Mouse (Mus musculus): Measurements from ENCODE around the gene Sept12. TPM values are rescaled to one million over a fixed set of nuclear protein-coding genes. Genes with fewer than 3 reads are reported as not detected.
A peak's percentile ranks its signal among the peaks of the same experiment; 100 is the strongest.

The Sept12 gene
- polyA plus RNA-seq (2014; fragmentation: Nextera tagmentation; extraction: Ambion mirVana) = not detected in 2 replicates

DNA sequence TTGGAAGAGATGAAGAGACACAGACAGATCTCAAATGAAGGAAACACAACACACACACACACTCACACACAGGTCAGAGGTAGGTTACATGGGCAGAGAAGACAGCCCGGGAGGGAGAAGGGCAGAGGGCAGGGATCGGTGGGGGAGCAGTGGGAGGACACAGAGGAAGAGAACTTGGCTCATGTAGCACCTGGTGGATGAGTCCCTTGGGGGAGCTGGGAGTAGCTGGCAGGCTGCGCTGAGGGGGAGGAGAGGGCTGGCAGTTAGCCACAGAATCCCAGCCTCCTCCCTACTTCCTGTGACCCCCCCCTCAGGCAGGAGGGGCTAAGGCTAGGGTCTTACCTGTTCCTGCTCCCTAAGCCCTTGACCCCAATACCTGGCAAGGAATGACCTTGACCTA lies at the start of gene Sept12:
Gene Sept12, minus strand, starts transcription at position 300 of the 400 bp plus-strand sequence.
- WGBS = 76% methylated on average over 3 of the region's 3 CpGs
- DNase-seq (ENCODE audit: low spot score, missing footprints) = no peak

DNA sequence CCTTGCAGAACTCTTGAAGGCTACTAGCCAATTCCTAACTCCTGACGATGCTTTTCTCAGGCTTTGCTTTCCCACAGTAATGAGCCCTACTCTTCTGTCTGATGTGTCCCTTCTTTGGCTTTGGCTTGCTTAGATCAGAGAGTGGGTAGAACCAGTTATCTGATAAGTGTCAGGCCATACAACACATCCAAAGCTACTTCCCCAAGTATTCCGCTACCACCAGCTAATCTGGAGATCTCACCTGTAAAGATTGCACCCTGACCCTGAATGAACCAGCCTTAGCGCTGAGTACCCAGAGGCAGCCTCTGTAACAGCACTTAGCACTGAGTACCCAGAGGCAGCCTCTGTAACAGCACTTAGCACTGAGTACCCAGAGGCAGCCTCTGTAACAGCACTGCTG lies 47.7 kb upstream of the Sept12 start:
- DNase-seq (ENCODE audit: low spot score, missing footprints) (no peak), ATAC-seq (ENCODE audit: low FRiP score) (no peak)
- Histone ChIP-seq H3K4me3 (ENCODE audit: low read depth, low read length) (no peak overlapping the region), H3K36me3 (ENCODE audit: control insufficient read depth, insufficient read depth, low read length) (peaks cover 22% of the 10 kb centered on the region), H3K4me2 (no peak overlapping the region), H3K27ac (ENCODE audit: low read depth, low read length) (no peak overlapping the region), H3K27me3 (ENCODE audit: control insufficient read depth, insufficient read depth, low read length) (no peaks in the 10 kb centered on the region), H3K9me3 (ENCODE audit: control insufficient read depth, low read length) (no peaks in the 10 kb centered on the region), H3K9ac (ENCODE audit: low read length) (no peak overlapping the region), H3K4me1 (ENCODE audit: control insufficient read depth, insufficient read depth, low read length) (peaks cover 10% of the 10 kb centered on the region)
- 92% methylated on average over 3 of the region's 3 CpGs for WGBS

More for the DNA sequence above, at the start of gene Sept12:
- Histone ChIP-seq H3K4me1 (ENCODE audit: control insufficient read depth, insufficient read depth, low read length) (no peaks in the 10 kb centered on the region), H3K27ac (ENCODE audit: low read depth, low read length) (no peak within 1 kb of the TSS), H3K27me3 (ENCODE audit: control insufficient read depth, insufficient read depth, low read length) (no peaks in the 10 kb centered on the region), H3K9ac (ENCODE audit: low read length) (no peak within 1 kb of the TSS), H3K9me3 (ENCODE audit: control insufficient read depth, low read length) (no peaks in the 10 kb centered on the region), H3K4me2 (no peak within 1 kb of the TSS), H3K4me3 (ENCODE audit: low read depth, low read length) (no peak within 1 kb of the TSS), H3K36me3 (ENCODE audit: control insufficient read depth, insufficient read depth, low read length) (no peaks in the 10 kb centered on the region)
- ATAC-seq (ENCODE audit: low FRiP score) = no peak

DNA sequence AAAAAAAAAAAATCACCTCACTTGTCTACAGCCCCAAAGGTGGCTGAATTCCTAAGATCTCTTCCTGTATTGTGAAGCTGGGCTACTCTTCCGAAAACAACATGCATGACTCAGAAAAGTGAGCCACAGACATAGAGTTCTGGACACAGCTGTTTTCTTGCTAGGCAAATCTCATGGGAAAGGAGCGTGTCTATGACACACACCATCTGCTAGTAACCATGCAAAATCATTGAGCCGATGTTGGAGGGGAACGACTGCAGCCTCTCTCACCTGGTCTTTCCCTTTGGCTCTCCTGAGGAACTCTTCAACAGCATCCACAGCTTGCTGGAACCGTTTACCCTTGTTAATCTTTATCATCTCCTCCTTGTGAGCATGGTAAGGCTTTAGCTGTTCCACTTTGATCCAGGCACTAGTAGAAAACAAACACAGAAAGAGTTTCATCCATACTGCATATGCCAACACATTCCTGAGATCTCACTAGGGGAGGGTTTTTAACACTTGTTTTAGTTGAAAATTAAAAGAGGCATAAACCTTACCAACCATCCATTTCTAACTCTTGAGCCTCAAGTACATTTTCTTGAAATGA lies 39.1 kb upstream of the Sept12 start:
- Histone ChIP-seq H3K9me3 (ENCODE audit: control insufficient read depth, low read length) (no peaks in the 10 kb centered on the region), H3K27me3 (ENCODE audit: control insufficient read depth, insufficient read depth, low read length) (no peaks in the 10 kb centered on the region), H3K4me2 (no peak overlapping the region), H3K27ac (ENCODE audit: low read depth, low read length) (no peak overlapping the region), H3K36me3 (ENCODE audit: control insufficient read depth, insufficient read depth, low read length) (peaks cover 36% of the 10 kb centered on the region), H3K4me3 (ENCODE audit: low read depth, low read length) (no peak overlapping the region), H3K9ac (ENCODE audit: low read length) (no peak overlapping the region), H3K4me1 (ENCODE audit: control insufficient read depth, insufficient read depth, low read length) (no peaks in the 10 kb centered on the region)
- WGBS = 88% methylated on average over 5 of the region's 5 CpGs
- ATAC-seq (ENCODE audit: low FRiP score) = no peak
- no peak for DNase-seq (ENCODE audit: low spot score, missing footprints)

DNA sequence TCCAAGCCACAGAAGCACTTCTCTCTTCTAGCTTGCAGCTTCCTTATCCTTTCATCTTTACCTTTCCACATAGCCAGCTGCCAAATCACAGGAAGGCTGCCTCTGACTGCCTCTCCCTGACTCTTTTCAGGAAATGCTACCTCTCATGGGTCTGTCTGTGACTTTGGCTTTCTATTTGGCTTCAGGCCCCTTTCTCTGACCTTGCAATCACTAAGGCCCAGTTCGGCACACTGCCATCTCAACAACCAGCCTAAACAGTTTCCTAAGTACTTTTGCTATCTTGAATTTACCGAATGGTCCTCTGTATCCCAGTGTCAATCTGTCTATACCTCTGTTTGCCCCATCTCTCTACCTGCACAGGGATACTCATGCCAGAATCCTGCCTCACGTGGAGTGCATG lies 37.9 kb upstream of the Sept12 start:
- H3K9ac ChIP-seq (ENCODE audit: low read length) = no peak overlapping the region
- no peak overlapping the region for H3K4me3 ChIP-seq (ENCODE audit: low read depth, low read length)
- no peak overlapping the region for H3K27ac ChIP-seq (ENCODE audit: low read depth, low read length)
- no peaks in the 10 kb centered on the region for H3K4me1 ChIP-seq (ENCODE audit: control insufficient read depth, insufficient read depth, low read length)
- no peak overlapping the region for H3K4me2 ChIP-seq
- no peak for ATAC-seq (ENCODE audit: low FRiP score)
- no peaks in the 10 kb centered on the region for H3K27me3 ChIP-seq (ENCODE audit: control insufficient read depth, insufficient read depth, low read length)
- no peaks in the 10 kb centered on the region for H3K9me3 ChIP-seq (ENCODE audit: control insufficient read depth, low read length)
- no peak for DNase-seq (ENCODE audit: low spot score, missing footprints)
- peaks cover 44% of the 10 kb centered on the region for H3K36me3 ChIP-seq (ENCODE audit: control insufficient read depth, insufficient read depth, low read length)
- 96% methylated on average over 3 of the region's 3 CpGs for WGBS

DNA sequence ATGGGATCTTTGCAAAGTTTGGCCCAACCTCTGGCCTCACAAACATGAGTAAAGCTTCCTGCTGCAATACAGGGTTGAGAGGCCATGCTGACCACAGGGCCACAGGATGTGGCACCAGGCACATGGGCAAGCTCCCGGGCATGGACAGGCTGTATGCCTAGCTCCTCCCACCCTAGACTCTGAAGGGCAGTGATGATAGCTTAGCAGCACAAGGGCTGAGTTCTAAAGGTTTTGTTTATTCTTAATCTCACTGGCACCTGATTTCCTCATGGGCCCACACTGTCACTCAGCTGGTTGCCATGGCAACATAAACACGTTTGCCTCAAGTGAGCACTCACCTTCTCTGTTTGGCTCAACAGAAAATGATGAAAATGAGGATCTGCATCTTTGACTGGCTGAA lies 32.2 kb upstream of the Sept12 start:
- Histone ChIP-seq H3K4me3 (ENCODE audit: low read depth, low read length) (no peak overlapping the region), H3K9me3 (ENCODE audit: control insufficient read depth, low read length) (no peaks in the 10 kb centered on the region), H3K9ac (ENCODE audit: low read length) (no peak overlapping the region), H3K4me2 (no peak overlapping the region), H3K27ac (ENCODE audit: low read depth, low read length) (no peak overlapping the region), H3K4me1 (ENCODE audit: control insufficient read depth, insufficient read depth, low read length) (no peaks in the 10 kb centered on the region), H3K36me3 (ENCODE audit: control insufficient read depth, insufficient read depth, low read length) (peaks cover 52% of the 10 kb centered on the region), H3K27me3 (ENCODE audit: control insufficient read depth, insufficient read depth, low read length) (no peaks in the 10 kb centered on the region)
- WGBS = 58% methylated on average over 2 of the region's 2 CpGs
- no peak for DNase-seq (ENCODE audit: low spot score, missing footprints)
- ATAC-seq (ENCODE audit: low FRiP score) = no peak

DNA sequence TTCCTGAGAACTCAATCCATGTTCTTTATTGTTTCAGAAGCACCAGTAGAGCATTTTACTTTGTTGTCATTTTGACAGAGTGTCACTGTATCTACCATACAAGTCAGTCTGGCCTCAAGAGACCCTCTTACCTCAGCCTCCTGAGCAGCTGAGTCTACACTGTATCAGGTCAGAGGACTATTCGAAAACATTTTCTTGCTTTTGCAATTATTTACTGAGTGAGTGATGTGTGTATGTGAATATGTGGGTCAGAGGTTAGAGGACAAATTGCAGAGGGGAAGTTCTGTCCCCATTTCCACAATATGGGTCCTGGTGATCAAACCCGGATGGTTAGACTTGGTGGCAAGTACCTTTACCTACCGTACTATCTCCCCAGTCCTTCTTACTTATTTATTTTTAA lies 26.4 kb upstream of the Sept12 start:
- Histone ChIP-seq H3K4me2 (no peak overlapping the region), H3K4me3 (ENCODE audit: low read depth, low read length) (no peak overlapping the region), H3K27ac (ENCODE audit: low read depth, low read length) (no peak overlapping the region), H3K27me3 (ENCODE audit: control insufficient read depth, insufficient read depth, low read length) (no peaks in the 10 kb centered on the region), H3K4me1 (ENCODE audit: control insufficient read depth, insufficient read depth, low read length) (no peaks in the 10 kb centered on the region), H3K9ac (ENCODE audit: low read length) (no peak overlapping the region), H3K9me3 (ENCODE audit: control insufficient read depth, low read length) (no peaks in the 10 kb centered on the region), H3K36me3 (ENCODE audit: control insufficient read depth, insufficient read depth, low read length) (peaks cover 50% of the 10 kb centered on the region)
- 93% methylated on average over 3 of the region's 3 CpGs for WGBS
- no peak for DNase-seq (ENCODE audit: low spot score, missing footprints)
- ATAC-seq (ENCODE audit: low FRiP score) = no peak

DNA sequence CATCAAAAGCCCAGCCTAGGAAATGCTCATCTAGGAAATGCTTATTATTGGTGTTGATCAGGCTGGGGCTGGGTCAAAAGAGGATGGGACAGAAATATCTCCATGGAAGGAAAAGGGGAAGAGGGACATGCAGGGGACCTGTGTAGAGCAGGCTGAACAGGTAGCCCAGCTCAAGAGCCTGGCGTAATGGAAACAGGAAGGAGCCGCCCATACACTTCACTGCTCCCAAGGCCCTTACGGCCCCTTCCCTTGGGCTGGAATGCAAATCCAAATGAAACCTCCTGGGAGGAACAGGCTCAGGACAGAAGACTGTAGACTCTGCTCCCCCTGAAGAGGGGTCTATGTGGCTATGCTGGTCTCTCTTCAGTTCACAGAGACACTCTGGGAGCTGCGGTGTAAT lies 16.9 kb upstream of the Sept12 start:
- H3K4me3 ChIP-seq (ENCODE audit: low read depth, low read length) = no peak overlapping the region
- peaks cover 9% of the 10 kb centered on the region for H3K4me1 ChIP-seq (ENCODE audit: control insufficient read depth, insufficient read depth, low read length)
- WGBS = 94% methylated on average over 4 of the region's 4 CpGs
- no peak overlapping the region for H3K27ac ChIP-seq (ENCODE audit: low read depth, low read length)
- ATAC-seq (ENCODE audit: low FRiP score) = no peak
- no peak for DNase-seq (ENCODE audit: low spot score, missing footprints)
- H3K9me3 ChIP-seq (ENCODE audit: control insufficient read depth, low read length) = no peaks in the 10 kb centered on the region
- peaks cover 28% of the 10 kb centered on the region for H3K36me3 ChIP-seq (ENCODE audit: control insufficient read depth, insufficient read depth, low read length)
- no peak overlapping the region for H3K4me2 ChIP-seq
- H3K27me3 ChIP-seq (ENCODE audit: control insufficient read depth, insufficient read depth, low read length) = no peaks in the 10 kb centered on the region
- H3K9ac ChIP-seq (ENCODE audit: low read length) = no peak overlapping the region

DNA sequence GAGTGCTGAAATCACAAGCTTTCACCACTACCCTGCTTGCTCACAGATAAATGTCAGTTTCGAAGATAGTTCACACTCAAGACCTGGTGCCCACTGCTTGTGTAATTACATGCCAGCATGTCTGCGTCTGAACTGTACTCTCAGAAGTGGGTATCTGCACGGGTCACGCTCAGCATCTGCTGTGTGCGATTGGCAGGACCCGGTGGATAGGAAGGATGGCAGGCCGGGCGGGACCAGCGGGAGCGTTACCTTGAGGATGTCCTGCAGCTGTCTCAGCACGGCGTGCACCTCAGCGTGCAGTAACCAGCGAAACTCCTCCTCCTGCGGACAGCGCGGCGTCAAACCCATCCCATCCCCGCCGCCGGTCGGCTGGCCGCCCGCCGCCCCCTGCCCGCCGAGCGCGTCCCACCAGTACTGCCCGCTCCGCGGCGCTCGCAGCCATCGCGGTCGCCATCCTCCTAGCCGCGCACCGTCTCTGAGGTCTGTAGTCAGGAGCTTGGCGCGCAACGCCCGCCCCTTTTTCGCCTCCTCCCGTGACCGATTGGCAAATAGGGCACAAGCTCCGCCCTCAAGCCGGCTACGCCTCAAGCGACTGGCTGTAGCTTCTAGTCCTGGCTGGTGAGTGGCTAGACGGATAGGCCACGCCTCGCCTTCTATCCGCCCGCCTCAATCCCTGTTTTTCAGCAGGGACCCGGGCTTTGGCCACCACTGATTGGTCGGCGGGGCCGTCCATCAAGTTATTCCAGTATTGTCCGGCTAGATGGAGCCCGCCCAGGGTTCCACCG lies 15.6 kb upstream of the Sept12 start, which contains the start of gene Rogdi:
Gene Rogdi, minus strand, starts transcription at position 500 of the 785 bp plus-strand sequence.
- peak; percentile 99 for ATAC-seq (ENCODE audit: low FRiP score)
- peak within 1 kb of the TSS; percentile 74 for H3K9ac ChIP-seq (ENCODE audit: low read length)
- under 1% methylated on average over 63 of the region's 63 CpGs for WGBS
- peak within 1 kb of the TSS; percentile 68 for H3K4me3 ChIP-seq (ENCODE audit: low read depth, low read length)
- H3K4me2 ChIP-seq = peak within 1 kb of the TSS; percentile 91
- no peaks in the 10 kb centered on the region for H3K27me3 ChIP-seq (ENCODE audit: control insufficient read depth, insufficient read depth, low read length)
- H3K9me3 ChIP-seq (ENCODE audit: control insufficient read depth, low read length) = no peaks in the 10 kb centered on the region
- peaks cover 9% of the 10 kb centered on the region for H3K4me1 ChIP-seq (ENCODE audit: control insufficient read depth, insufficient read depth, low read length)
- peaks cover 16% of the 10 kb centered on the region for H3K36me3 ChIP-seq (ENCODE audit: control insufficient read depth, insufficient read depth, low read length)
- H3K27ac ChIP-seq (ENCODE audit: low read depth, low read length) = peak within 1 kb of the TSS; percentile 51; the same call in 1 of the 2 replicates
- peak; percentile 100 for DNase-seq (ENCODE audit: low spot score, missing footprints)
